Mouse (Mus musculus) cerebellum, adult 2 months (tissue): Measurements from ENCODE around the gene Trim47.

Experiments used
- CTCF ChIP-seq: fragments of 200-500 bp; IDR thresholded peaks from 2 replicates; pipeline ENCODE4 v1.5.1; 2011; ENCODE audit warnings: low read depth, mild to moderate bottlenecking, control low read depth, low read length, moderate library complexity, borderline replicate concordance; ENCODE audit not compliant: insufficient read depth
- POLR2A ChIP-seq: fragments of 200-500 bp; IDR thresholded peaks from 2 replicates; pipeline ENCODE4 v1.6.1; 2011; ENCODE audit warnings: low read length, control low read depth, borderline replicate concordance; ENCODE audit not compliant: insufficient read depth

- peak; percentile 69; the same call in 1 of the 2 replicates for TF ChIP-seq CTCF
- TF ChIP-seq POLR2A = peak; percentile 39; the same call in 1 of the 2 replicates
These were observed 11.6 kb upstream of the Trim47 start, which contains the start of gene Mrpl38 for GRCm38 (mm10) chr11:116138468-116139138.
